Mouse (Mus musculus) layer of hippocampus, adult 9-11 months (tissue): ENCODE measurements around the gene Dyrk1a.
A peak's percentile ranks its signal among the peaks of the same experiment; 100 is the strongest.

Experiments used
- DNase-seq: peaks from one replicate; pipeline ENCODE4 v3.0.0; 2022

The Dyrk1a gene

GRCm38 (mm10) chr16:94559782-94560181 is 10.0 kb upstream of the Dyrk1a start:
- no peak for DNase-seq

- DNase-seq, result no peak
Observed at GRCm38 (mm10) chr16:94560618-94561017, 9.2 kb upstream of the Dyrk1a start.

GRCm38 (mm10) chr16:94566124-94566523 is 3.7 kb upstream of the Dyrk1a start:
- DNase-seq, result no peak

DNA sequence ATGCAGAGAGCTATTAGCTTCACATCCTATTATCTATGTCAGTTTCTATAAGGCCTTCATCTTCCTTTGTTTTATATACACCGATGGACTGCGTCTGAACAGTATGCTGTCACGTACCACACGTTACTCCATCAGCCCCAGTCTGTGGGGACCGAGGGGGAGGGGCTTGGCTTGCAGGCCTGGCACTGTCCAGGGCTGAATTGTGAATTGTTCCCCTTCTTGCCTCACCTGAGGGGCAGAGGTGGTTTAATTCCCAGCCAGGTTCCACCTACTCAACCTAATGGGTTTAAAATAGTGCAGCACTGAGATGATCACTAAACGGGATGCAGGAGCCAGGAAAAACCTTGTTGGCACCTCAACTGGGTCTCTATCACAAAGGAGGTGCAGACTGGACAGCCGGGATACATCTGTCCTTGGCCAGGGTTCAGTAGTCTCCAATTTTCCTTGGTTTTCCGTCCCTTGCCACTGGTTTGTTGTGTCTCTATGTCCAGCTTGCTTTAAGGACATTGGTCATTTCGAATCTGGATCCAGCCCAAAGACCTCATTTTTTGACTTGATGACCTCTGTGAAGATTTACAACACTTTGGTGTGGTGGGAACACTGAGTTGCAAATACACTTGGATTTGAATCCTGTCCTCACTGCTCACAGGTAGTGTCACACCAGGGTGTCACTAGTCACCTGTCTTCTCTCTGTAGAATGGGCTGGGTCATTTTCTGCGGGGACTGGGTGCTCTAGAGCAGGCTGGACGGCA is 2.8 kb upstream of the Dyrk1a start:
- no peak for DNase-seq

DNA sequence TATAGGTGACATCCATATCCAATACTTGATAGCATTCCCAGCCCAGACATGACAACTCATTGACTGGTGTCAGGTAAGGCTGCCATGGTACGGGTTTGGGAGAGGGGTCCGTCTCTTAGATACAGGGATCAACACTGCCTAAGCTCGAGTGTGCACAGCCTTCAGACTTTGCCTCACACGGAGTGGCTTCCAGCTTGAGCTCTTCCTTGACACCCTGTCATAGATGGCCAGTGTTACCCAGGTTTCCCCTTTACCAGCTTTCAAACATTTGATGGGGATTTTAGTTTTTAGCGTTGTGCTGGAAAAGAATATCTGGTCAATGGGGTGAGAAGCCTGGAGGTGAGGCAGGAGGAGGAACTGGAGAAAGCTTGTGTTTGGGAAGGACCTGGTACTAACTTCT is 2.1 kb upstream of the Dyrk1a start:
- DNase-seq, result no peak

- peak; percentile 78 for DNase-seq
Observed at GRCm38 (mm10) chr16:94568335-94569228, 1.2 kb upstream of the Dyrk1a start.

DNA sequence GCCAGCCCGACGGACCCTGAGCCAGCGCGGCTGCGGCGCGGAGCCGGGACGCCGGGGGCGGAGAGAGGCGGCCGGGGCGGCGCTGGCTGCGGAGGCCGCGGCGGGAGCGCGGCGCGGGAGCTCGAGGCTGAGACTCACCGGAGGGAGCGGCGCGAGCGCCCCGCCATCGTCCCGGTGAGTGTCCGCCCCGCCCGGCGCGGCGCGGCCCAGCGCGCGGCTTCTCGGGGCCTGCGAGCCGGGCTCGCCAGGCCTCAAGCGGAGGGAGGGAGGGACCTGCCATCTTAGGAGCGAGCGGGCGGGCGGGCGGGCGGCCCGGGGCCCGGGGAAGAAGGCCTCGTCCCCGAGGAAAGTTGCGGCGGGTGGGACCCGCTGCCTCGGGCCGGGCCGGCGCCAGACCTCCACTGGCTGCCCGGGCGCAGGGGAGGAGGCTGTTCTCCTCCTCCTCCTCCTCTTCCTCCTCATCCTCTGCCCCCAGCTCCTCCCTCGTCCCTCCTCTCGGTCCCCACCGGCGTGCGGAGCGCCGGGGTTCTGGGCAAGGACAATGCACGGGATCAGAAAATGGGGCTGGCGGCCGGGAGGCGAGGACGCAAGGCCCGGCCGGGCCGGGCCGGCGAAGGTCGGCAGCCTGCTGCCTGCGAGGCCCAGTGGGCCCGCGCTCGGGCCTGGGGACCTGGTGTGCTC is 691 bp downstream of the Dyrk1a start:
- peak; percentile 43 for DNase-seq

DNA sequence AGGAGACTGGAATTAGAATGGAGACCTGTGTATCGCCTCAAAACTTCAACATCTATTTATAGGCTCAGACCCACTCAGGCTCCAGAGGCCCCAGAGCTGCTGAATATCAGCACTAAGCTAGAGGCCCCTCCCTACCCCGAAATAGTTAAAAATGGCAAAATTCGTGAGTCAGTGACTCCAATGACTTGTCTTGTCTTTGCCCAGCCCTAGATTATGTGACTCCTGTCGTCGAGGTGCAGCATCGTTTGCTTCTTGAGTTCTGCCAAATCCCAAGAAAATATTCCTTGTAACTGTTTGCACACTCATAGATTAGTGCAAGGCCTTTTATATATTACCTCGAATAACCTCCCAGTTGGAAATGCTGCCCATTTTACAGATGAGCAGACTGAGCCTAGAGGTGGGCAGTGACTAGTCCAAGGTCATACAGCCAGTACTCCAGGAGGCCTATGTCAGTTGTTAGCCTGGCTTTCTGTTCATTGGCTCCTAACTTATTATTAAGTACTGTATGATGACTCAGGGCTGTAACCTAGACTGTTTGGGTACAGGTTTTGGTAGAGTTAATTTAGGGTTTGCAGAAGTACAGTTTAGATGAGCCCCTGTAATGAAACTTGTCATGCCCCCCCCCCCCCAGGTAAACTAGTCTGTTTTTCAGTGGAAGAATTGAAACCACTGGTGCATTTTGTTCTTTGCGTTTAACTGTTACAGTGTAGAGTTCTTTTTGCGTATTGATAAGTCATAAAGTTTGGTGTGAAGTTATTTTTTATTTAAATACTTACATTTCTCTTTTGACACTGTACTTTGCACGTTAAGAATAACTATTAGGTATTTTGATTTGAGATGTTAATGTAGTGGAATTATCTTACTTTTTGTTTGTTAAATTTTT is 1.5 kb downstream of the Dyrk1a start:
- no peak for DNase-seq

DNA sequence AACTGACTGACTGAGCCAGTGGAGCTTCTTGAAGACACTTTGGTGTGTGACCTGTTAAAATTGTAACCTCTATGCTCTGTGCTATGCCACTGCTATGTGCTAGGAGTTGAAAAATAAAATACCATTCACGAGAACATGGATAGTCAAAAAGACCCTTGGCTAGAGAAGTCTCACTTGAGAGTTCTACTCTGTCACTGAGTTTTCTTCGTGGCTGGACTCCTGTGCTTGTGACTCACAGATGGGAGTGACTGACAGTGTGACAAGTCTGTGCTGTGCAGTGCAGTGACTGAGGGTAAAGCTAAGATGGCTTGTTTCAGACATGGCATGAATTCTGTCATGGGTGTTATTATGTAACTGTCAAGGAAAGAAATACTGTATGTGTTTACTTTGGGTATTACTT is 2.6 kb downstream of the Dyrk1a start:
- DNase-seq, result no peak

DNA sequence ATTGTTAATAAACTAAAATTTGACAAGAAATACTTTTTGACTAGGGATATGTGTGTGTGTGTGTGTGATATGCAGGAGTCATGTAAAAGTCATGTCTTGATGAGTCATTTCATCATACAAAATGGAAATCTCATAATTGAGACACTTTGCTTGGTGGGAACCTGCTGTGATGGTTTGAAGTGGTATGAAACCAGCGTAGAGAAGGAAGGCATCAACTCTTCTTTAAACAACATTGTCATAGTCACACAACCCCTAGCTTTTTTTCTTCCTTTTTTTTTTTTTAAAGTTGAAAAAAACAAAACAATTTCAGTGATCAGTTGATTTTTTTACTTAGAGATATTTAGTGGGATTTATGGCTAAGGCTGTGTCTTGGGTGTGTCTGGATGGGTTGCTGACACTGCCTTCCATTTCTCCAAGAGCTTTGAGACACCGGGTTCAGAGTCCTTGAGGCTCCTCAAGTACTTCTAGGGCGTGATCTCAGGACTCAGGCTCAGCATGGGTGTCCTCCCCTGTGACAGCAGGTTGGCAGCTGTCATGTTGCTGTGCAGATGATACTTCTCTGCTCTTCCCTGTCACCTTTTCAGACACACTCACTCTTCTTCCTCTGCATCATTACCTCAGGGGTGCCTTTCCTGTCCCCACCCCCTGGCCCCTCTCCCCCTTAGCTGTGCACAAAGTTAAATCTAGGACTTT is 4.4 kb downstream of the Dyrk1a start:
- DNase-seq, result no peak

- DNase-seq, result no peak
Observed at GRCm38 (mm10) chr16:94574718-94575094, 4.9 kb downstream of the Dyrk1a start.

GRCm38 (mm10) chr16:94575757-94576156 is 5.9 kb downstream of the Dyrk1a start:
- DNase-seq, result no peak

DNA sequence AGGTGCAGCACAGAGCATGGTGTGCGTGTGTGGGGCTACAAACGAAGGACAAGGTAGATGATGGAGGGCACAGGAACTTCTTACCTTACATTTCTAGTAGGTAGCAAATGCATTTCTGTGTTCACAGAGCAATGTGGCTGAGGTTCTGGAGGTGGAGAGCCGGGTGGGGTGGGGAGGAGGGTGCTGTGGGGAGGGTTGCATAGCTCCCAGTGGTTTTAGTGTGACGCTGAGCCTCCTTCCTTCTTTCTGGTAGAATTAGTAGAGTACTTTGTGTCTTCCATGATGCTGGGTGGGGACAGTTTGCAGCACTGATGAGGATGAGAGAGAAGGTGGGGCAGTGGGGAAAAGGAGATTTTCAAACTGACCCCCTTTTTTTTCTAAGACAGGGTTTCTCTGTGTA is 9.5 kb downstream of the Dyrk1a start:
- DNase-seq, result no peak

DNA sequence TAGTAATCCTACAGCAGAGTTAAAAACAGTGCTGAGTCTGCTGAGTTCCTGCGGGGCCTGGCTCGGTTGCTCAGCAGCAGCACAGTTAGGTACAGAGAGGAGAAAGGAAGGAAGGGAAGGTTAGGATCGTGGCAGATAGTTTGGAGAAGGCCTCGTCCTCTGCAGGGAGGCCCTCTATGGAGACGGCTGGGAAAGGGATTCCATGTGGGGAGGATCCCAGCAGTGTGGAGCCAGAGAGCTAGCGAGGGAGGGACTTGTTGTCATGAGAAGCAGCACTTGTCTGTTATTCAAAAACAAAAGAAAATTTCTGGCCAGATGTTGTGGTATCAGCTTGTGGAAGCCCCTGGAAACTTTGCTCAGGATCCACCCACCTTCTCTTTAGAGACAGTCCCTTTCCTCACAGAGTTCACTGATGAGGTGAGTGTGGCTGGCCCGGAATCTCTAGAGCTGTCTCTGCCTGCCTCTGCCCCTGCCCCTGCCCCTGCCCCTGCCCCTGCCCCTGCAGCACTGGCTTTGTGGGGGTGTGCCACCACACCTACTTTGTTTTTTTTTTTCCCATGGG is 11.1 kb downstream of the Dyrk1a start:
- no peak for DNase-seq

GRCm38 (mm10) chr16:94586349-94586990 is 16.7 kb downstream of the Dyrk1a start:
- DNase-seq, result no peak

DNA sequence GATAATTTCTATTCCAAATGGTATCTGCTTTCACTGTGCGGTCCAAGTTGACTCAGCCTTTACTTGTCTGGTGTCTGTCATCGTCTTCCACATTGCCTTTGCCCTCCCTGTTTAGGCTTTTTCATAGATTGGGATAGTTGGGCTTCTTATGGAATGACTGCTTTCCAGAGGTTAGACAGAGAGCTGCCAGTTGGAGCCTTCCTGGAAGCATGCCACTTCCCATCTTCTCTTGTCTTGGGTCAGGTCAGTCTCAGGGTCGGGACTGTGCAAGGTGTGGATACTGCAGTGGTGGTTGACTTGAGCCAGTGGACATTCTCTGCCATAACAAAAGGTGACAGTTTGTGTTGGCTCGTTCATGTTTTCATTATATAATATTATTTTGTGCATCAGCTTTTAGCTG is 17.7 kb downstream of the Dyrk1a start:
- DNase-seq, result no peak

DNA sequence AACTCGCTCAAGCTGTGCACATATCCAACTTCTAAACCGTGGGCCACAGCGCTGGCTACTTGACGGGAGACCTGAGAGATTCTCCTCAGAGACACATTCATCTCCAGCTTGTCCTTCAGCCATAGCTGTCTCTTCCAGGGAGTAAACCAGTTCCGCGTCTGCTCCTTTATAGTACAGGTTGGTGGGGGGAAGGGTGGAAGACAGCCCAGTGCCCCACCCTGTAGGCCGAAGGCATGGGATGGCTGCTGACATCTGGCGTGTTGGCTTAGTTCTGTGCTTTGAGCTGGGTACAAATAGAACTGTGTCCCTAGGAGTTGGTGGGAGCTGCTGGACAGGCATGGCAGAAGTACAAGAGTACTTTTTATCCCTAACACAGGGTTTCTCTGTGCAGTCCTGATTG is 18.4 kb downstream of the Dyrk1a start:
- no peak for DNase-seq

GRCm38 (mm10) chr16:94588974-94589373 is 19.2 kb downstream of the Dyrk1a start:
- DNase-seq, result no peak

- DNase-seq, result no peak
Observed at GRCm38 (mm10) chr16:94589648-94590047, 19.8 kb downstream of the Dyrk1a start.

DNA sequence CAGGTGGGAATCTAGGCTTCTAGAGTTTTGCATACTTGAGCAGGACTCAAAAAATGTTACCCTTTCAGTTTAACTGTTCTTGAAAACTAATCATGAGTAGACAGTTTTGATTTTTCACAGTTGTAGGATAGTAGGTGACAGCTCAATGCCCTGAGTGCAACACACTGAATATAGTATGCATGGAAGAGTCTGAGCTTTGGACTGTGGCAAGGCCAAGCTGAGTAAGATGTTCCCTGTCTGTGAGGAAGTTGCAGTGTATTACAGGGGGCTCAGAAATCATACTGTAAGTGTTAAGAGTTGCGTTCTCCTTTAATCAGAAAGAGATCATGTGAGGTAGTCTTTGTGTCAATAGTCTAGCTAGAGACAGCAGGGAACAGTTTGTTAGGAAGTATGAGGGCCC is 20.4 kb downstream of the Dyrk1a start:
- DNase-seq, result no peak

DNA sequence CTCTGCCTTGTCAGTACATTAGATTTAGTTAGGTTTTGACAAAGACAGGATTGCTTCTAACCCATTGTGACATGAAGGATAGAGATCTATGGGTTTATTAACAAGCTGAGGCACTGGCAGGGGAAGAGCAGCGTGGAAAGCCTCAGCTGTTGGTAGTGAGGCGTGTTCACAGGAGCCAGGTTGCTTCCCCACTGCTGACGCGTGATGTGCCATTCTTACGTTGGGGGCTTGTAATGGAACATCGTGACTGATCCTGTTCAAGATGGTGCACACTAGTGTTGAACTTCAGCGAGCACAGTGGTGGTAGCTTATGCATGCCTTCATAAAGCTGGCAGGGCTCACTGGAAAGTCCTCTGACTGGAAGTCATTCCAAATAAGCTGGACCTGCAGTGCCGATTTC is 21.2 kb downstream of the Dyrk1a start:
- DNase-seq, result no peak
